Mouse (Mus musculus): ENCODE data around the gene Cd93.

- TF ChIP-seq SIN3A (IDR thresholded peaks at IDR 0.05; ENCODE audit: low read length) (no peak), CTCF (IDR thresholded peaks at IDR 0.05 in 2 of 3, conservative IDR thresholded peaks at IDR 0.05 in 1 of 3; ENCODE audit: control insufficient read depth in 1 of 3, insufficient read depth in 1 of 3, low read depth in 2 of 3, low read length in 3 of 3, poor library complexity in 1 of 3, severe bottlenecking in 1 of 3) (no peak), RAD21 (IDR thresholded peaks at IDR 0.05; ENCODE audit: low read depth, low read length) (no peak), POLR2A (IDR thresholded peaks at IDR 0.05; ENCODE audit: control insufficient read depth in 1 of 2, insufficient read depth in 1 of 2, low read depth in 1 of 2, low read length in 2 of 2, poor library complexity in 1 of 2) (no peak), POLR2AphosphoS5 (IDR thresholded peaks at IDR 0.05; ENCODE audit: borderline replicate concordance, low read depth, low read length) (no peak), TBP (IDR thresholded peaks at IDR 0.05; ENCODE audit: low read depth, low read length) (no peak), MXI1 (IDR thresholded peaks at IDR 0.05; ENCODE audit: low read depth, low read length) (no peak), POLR2AphosphoS2 (IDR thresholded peaks at IDR 0.05; ENCODE audit: low read length) (no peak), CHD2 (IDR thresholded peaks at IDR 0.05; ENCODE audit: low read length) (no peak), MAX (IDR thresholded peaks at IDR 0.05; ENCODE audit: low read length) (no peak), RCOR1 (IDR thresholded peaks at IDR 0.05; ENCODE audit: low read depth, low read length) (no peak), ZKSCAN1 (IDR thresholded peaks at IDR 0.05; ENCODE audit: low read depth, low read length) (no peak)
Observed at GRCm38 (mm10) chr2:148443249-148443958, at the start of gene Cd93.
